Mouse (Mus musculus) erythroblast, embryonic 14.5 days (primary cell): ENCODE measurements around the gene Snapc5. TPM values are rescaled to one million over a fixed set of nuclear protein-coding genes. Genes with fewer than 3 reads are reported as not detected.

Source experiments
- H3K27me3 ChIP-seq: 2 replicates; pipeline ENCODE4 v1.6.1; 2012; ENCODE audit warnings: inconsistent platforms; ENCODE audit not compliant: control insufficient read depth
- H3K36me3 ChIP-seq: 2 replicates; pipeline ENCODE4 v1.6.1; 2012; ENCODE audit warnings: mild to moderate bottlenecking, inconsistent platforms; ENCODE audit not compliant: control insufficient read depth
- H3K4me1 ChIP-seq: 2 replicates; pipeline ENCODE4 v1.6.1; 2012; ENCODE audit warnings: inconsistent platforms; ENCODE audit not compliant: control insufficient read depth
- H3K4me3 ChIP-seq: replicated peaks from 2 replicates; pipeline ENCODE3; 2012; ENCODE audit warnings: moderate library complexity, mild to moderate bottlenecking, inconsistent platforms
- H3K9me3 ChIP-seq: 2 replicates; pipeline ENCODE4 v1.6.1; 2012; ENCODE audit warnings: low read length, inconsistent platforms, mixed read lengths; ENCODE audit not compliant: control insufficient read depth
- GATA1 ChIP-seq: IDR thresholded peaks from 2 replicates; pipeline ENCODE4 v1.6.1; 2012; ENCODE audit warnings: low read length, inconsistent platforms, mixed read lengths
- TAL1 ChIP-seq: IDR thresholded peaks from 3 replicates; pipeline ENCODE4 v1.6.1; 2012; ENCODE audit warnings: low read length, inconsistent platforms, mixed read lengths
- polyA plus RNA-seq: library from polyadenylated mRNA; stranded (reverse); fragments of >175 nt; gene quantifications from 2 replicates; pipeline ENCODE4 v1.2.3, GENCODE M21; 2012

The Snapc5 gene
- polyA plus RNA-seq, 1 experiment: 0.11 TPM

- no peaks in the 10 kb centered on the region for H3K9me3 ChIP-seq
- TF ChIP-seq TAL1 (no peak), GATA1 (no peak)
- no peaks in the 10 kb centered on the region for H3K27me3 ChIP-seq
- H3K36me3 ChIP-seq: peaks cover 2% of the 10 kb centered on the region
- H3K4me1 ChIP-seq: no peaks in the 10 kb centered on the region
- no peak overlapping the region for H3K4me3 ChIP-seq
Measured at GRCm38 (mm10) chr9:64231674-64232073, 52.6 kb downstream of the Snapc5 start.

- Histone ChIP-seq H3K36me3 (peaks cover 2% of the 10 kb centered on the region), H3K4me3 (no peak overlapping the region), H3K27me3 (no peaks in the 10 kb centered on the region), H3K9me3 (no peaks in the 10 kb centered on the region), H3K4me1 (no peaks in the 10 kb centered on the region)
- TF ChIP-seq GATA1 (no peak), TAL1 (no peak)
Measured at GRCm38 (mm10) chr9:64232257-64232957, 53.3 kb downstream of the Snapc5 start.

Other genes starting within 250 kb of the Snapc5 start
- 0.62 TPM in 2 replicates for gene Smad6, start 157.2 kb upstream of the Snapc5 start, polyA plus RNA-seq
- not detected in 2 replicates for gene Lctl, start 62.1 kb upstream of the Snapc5 start, polyA plus RNA-seq
- 2.0 and 2.2 TPM in 2 replicates for gene Zwilch, start 6.2 kb upstream of the Snapc5 start, polyA plus RNA-seq
- 41.3 and 44.5 TPM in 2 replicates for gene Rpl4, start 5.9 kb upstream of the Snapc5 start, polyA plus RNA-seq
- gene Uchl4, start 55.9 kb downstream of the Snapc5 start, polyA plus RNA-seq: not detected in 2 replicates
- 0.58 and 0.72 TPM in 2 replicates for gene Map2k1, start 74.4 kb downstream of the Snapc5 start, polyA plus RNA-seq
- 0.95 and 1.3 TPM in 2 replicates for gene Tipin, start 102.3 kb downstream of the Snapc5 start, polyA plus RNA-seq
- 0.39 and 0.47 TPM in 2 replicates for gene Dis3l, start 162.0 kb downstream of the Snapc5 start, polyA plus RNA-seq
- gene Megf11, start 206.4 kb downstream of the Snapc5 start, polyA plus RNA-seq: not detected in 2 replicates